ENCODE assay signal across 15 mouse cellular contexts in the genomic region with DNA sequence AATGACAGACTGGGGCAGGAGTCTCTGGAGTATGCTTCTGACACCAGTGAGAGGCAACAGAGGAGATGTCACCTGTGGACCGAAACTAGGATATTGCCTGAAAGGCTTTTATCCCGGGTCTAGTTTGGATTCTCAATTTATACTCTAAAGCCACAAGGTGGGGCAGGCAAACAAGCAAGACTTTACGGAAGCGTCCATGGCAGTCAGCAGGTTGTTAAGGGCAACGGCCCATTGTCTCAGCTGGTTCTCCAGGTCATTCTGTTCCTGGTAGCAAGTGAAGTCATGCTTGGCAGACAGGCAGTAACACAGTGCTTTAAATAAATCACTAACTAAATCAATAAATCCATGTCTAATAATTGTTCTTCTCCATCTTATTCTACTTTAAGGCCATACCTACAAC. TPM values are rescaled to one million over a fixed set of nuclear protein-coding genes. Genes with fewer than 3 reads are reported as not detected.
DNase-seq lines count a peak whose midpoint lies in the region; ATAC-seq and TF ChIP-seq lines count a peak whose summit lies in the region.
"Had no signal": no experiment of that assay in that cellular context is flagged by ENCODE, and none has a peak within 500 bp of the region (broad histone marks: within the 10 kb centered on the region; RNA-seq: fewer than 3 reads in every experiment).

No protein-coding gene starts in this region.

- H3K27me3 ChIP-seq in kidney, postnatal 0 days (ENCODE audit: insufficient read depth, low read length), result no peaks in the 10 kb centered on the region
- no peaks in the 10 kb centered on the region for H3K27me3 ChIP-seq in forebrain, embryonic 15.5 days
- H3K27me3 ChIP-seq: forebrain, embryonic 12.5 days; heart, embryonic 15.5 days; stomach, embryonic 15.5 days had no signal

- no peaks in the 10 kb centered on the region for H3K36me3 ChIP-seq in kidney, postnatal 0 days (ENCODE audit: insufficient read depth, low read length)
- H3K36me3 ChIP-seq in forebrain, embryonic 15.5 days, result no peaks in the 10 kb centered on the region
- H3K36me3 ChIP-seq: embryonic facial prominence, embryonic 13.5 days; forebrain, embryonic 12.5 days; heart, embryonic 15.5 days; stomach, embryonic 15.5 days had no signal

- WGBS in kidney, postnatal 0 days, result 42% methylated on average over 5 of the region's 5 CpGs
- 66% methylated on average over 5 of the region's 5 CpGs for WGBS in forebrain, embryonic 15.5 days

- H3K9me3 ChIP-seq in kidney, postnatal 0 days (replicated peaks; ENCODE audit: low read length), result no peaks in the 10 kb centered on the region
- H3K9me3 ChIP-seq in forebrain, embryonic 15.5 days, result no peaks in the 10 kb centered on the region
- H3K9me3 ChIP-seq: embryonic facial prominence, embryonic 13.5 days; forebrain, embryonic 12.5 days; heart, embryonic 15.5 days; stomach, embryonic 15.5 days had no signal

- no peak overlapping the region for H3K27ac ChIP-seq in kidney, postnatal 0 days
- no peak overlapping the region for H3K27ac ChIP-seq in forebrain, embryonic 15.5 days (replicated peaks)
- H3K27ac ChIP-seq: embryonic facial prominence, embryonic 13.5 days; forebrain, embryonic 12.5 days; gastrocnemius, adult 2 months; heart, embryonic 15.5 days; macrophage; stomach, embryonic 15.5 days had no signal

- no peak overlapping the region for H3K9ac ChIP-seq in kidney, postnatal 0 days (ENCODE audit: low read depth, low read length)
- no peak overlapping the region for H3K9ac ChIP-seq in forebrain, embryonic 15.5 days (replicated peaks)
- H3K9ac ChIP-seq: embryonic facial prominence, embryonic 13.5 days; forebrain, embryonic 12.5 days; heart, embryonic 15.5 days; stomach, embryonic 15.5 days had no signal

- H3K4me1 ChIP-seq in kidney, postnatal 0 days (replicated peaks; ENCODE audit: insufficient read depth, low read length), result no peaks in the 10 kb centered on the region
- H3K4me1 ChIP-seq in forebrain, embryonic 15.5 days, result peaks cover 5% of the 10 kb centered on the region; the same call in 1 of the 2 replicates
- H3K4me1 ChIP-seq: embryonic facial prominence, embryonic 13.5 days; forebrain, embryonic 12.5 days; heart, embryonic 15.5 days; stomach, embryonic 15.5 days had no signal

- no peak overlapping the region for H3K4me3 ChIP-seq in kidney, postnatal 0 days (replicated peaks; ENCODE audit: low read depth, low read length)
- H3K4me3 ChIP-seq in forebrain, embryonic 15.5 days, result no peak overlapping the region
- H3K4me3 ChIP-seq: embryonic facial prominence, embryonic 13.5 days; forebrain, embryonic 12.5 days; gastrocnemius, adult 2 months; heart, embryonic 15.5 days; stomach, embryonic 15.5 days had no signal

- ATAC-seq in kidney, postnatal 0 days (replicated peaks; ENCODE audit: low FRiP score, low read depth), result no peak
- ATAC-seq in forebrain, embryonic 15.5 days (replicated peaks), result no peak
- ATAC-seq: hindbrain, embryonic 16.5 days had no signal

- no peak for DNase-seq in kidney, postnatal 0 days (ENCODE audit: low spot score)
- no peak for DNase-seq in kidney, adult 8-10 months
- peak; percentile 55 for DNase-seq in R1 (ENCODE audit: low read depth, low spot score)
- DNase-seq in brain, adult 2 months (ENCODE audit: low read depth, low spot score), result peak; percentile 80
- peak; percentile 61 to 63 for DNase-seq in cerebellum, postnatal 36 days
- DNase-seq in testis, postnatal 10 days (ENCODE audit: low spot score), result no peak
- DNase-seq: adrenal gland, postnatal 25 days; gastrocnemius, adult 2 months had no signal

- H3K4me2 ChIP-seq in kidney, postnatal 0 days (ENCODE audit: low read length), result no peak overlapping the region
- no peak overlapping the region for H3K4me2 ChIP-seq in forebrain, embryonic 15.5 days (replicated peaks)
- H3K4me2 ChIP-seq: embryonic facial prominence, embryonic 13.5 days; forebrain, embryonic 12.5 days; heart, embryonic 15.5 days; stomach, embryonic 15.5 days had no signal

- peak; percentile 36; the same call in 1 of the 2 replicates for TF ChIP-seq CTCF in kidney, postnatal 0 days (IDR thresholded peaks at IDR 0.05; ENCODE audit: low read depth)

RNA-seq across cellular contexts. Expression of gene Rapgef4, which starts 24.6 kb away (rescaled TPM):
- 4.6 and 4.8 TPM in 2 replicates for polyA plus RNA-seq in kidney, postnatal 0 days (2015; fragmentation: Nextera tagmentation; extraction: Ambion mirVana)
- 13.1 and 14.0 TPM in 2 replicates for polyA plus RNA-seq in forebrain, embryonic 15.5 days (2015; fragmentation: Nextera tagmentation; extraction: Ambion mirVana)
- polyA plus RNA-seq: macrophage had no signal

Comparison
In these comparisons a context has a peak if more than half of its experiments do, and no peak if none do; other contexts are left out.
1. DNase-seq: peak in R1 (single experiment), brain, adult 2 months (single experiment) and cerebellum, postnatal 36 days (2 of 2); none in kidney, postnatal 0 days (single experiment), kidney, adult 8-10 months (0 of 2) and testis, postnatal 10 days (single experiment).